Mouse (Mus musculus): ENCODE data around the gene Gtf3c6. TPM values are rescaled to one million over a fixed set of nuclear protein-coding genes. Genes with fewer than 3 reads are reported as not detected.
A peak's percentile ranks its signal among the peaks of the same experiment; 100 is the strongest.

Gtf3c6 gene
- polyA plus RNA-seq, 1 experiment: 36.4 TPM

DNA sequence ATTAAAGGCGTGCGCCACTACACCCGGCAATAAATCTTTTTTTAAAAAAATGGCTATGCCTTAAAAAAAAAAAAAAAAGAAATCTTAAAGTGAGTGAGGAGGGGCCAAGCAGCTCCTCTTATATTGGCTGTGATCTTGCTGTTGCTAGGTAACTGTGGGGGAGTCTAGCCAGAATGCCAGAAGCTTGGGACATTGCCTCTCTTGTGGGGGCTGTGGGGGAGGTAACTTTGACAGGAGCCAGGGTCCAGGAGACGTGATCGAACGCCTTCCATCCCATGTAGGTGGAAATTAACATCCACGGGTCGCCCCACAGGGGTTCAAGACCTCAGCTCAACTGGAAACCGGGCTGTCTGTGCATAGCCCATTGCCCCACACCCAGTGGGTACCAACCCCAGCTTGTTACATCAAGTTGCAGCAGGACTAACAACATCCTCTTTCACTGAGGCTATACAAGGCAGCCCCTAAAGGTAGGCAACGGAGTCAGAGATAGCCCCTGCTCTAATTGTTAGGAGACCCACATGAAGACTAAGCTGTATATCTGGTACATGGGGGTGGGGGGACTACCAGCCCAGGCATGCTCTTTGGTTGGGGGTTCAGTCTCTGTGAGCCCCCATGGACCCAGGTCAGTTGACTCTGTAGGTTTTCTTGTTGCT lies 26.4 kb upstream of the Gtf3c6 start:
- no peak overlapping the region for H3K4me3 ChIP-seq (ENCODE audit: insufficient read depth, low read length)
- peaks cover 2% of the 10 kb centered on the region; the same call in 1 of the 2 replicates for H3K4me1 ChIP-seq (ENCODE audit: control insufficient read depth, insufficient read depth, low read length)
- H3K27ac ChIP-seq (ENCODE audit: insufficient read depth, low read depth, low read length): no peak overlapping the region
- TF ChIP-seq POLR2A (IDR thresholded peaks at IDR 0.05; ENCODE audit: borderline replicate concordance, low read depth, low read length) (no peak), CTCF (IDR thresholded peaks at IDR 0.05; ENCODE audit: low read depth, low read length) (no peak)

- TF ChIP-seq POLR2A (IDR thresholded peaks at IDR 0.05; ENCODE audit: borderline replicate concordance, low read depth, low read length) (no peak), CTCF (IDR thresholded peaks at IDR 0.05; ENCODE audit: low read depth, low read length) (no peak)
- H3K4me1 ChIP-seq (ENCODE audit: control insufficient read depth, insufficient read depth, low read length): peaks cover 2% of the 10 kb centered on the region; the same call in 1 of the 2 replicates
- H3K27ac ChIP-seq (ENCODE audit: insufficient read depth, low read depth, low read length): no peak overlapping the region
- no peak overlapping the region for H3K4me3 ChIP-seq (ENCODE audit: insufficient read depth, low read length)
Measured at GRCm38 (mm10) chr10:40283636-40284035, 25.7 kb upstream of the Gtf3c6 start.

DNA sequence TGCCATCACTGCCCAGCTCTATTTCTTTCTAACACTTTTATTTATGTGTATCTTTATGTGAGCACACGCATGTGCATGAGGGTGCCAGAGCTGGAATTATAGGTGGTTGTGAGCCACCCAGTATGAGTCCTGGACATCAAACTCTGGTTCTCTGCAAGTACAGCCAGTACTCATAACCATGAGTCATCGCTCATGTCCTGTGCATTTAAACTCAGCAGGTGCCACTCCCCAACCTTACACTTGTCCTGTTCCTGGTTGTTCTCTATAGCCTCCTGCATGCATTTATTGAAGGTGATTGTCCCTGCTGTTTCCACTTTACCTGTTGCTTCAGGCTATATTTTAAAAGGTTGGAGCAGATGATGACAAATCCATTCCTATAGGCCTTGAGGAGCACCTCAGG lies 23.7 kb upstream of the Gtf3c6 start:
- H3K27ac ChIP-seq (ENCODE audit: insufficient read depth, low read depth, low read length): no peak overlapping the region
- TF ChIP-seq CTCF (IDR thresholded peaks at IDR 0.05; ENCODE audit: low read depth, low read length): no peak
- TF ChIP-seq POLR2A (IDR thresholded peaks at IDR 0.05; ENCODE audit: borderline replicate concordance, low read depth, low read length): no peak
- peaks cover 7% of the 10 kb centered on the region for H3K4me1 ChIP-seq (ENCODE audit: control insufficient read depth, insufficient read depth, low read length)
- H3K4me3 ChIP-seq (ENCODE audit: insufficient read depth, low read length): no peak overlapping the region

DNA sequence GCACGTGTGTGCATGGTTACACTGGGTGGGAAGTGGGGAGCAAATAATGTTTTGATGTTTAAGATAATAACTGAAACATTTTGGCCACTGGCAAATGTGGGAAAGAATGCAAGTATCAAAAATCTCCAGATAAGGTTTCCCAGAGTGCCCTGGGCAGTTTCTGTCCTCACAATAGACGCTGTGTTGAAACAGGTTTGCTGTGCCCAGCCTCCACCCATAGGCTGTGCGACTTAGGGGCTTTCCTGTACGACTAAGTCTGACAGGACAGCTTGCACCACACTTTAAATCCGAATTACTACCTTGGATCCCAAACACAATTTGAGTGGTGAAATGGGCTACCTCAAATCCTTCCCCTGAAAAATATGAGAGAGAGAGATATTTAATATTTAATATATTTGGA lies 20.4 kb upstream of the Gtf3c6 start:
- TF ChIP-seq POLR2A (IDR thresholded peaks at IDR 0.05; ENCODE audit: borderline replicate concordance, low read depth, low read length): no peak
- TF ChIP-seq CTCF (IDR thresholded peaks at IDR 0.05; ENCODE audit: low read depth, low read length): no peak
- Histone ChIP-seq H3K4me3 (ENCODE audit: insufficient read depth, low read length) (no peak overlapping the region), H3K27ac (ENCODE audit: insufficient read depth, low read depth, low read length) (no peak overlapping the region), H3K4me1 (ENCODE audit: control insufficient read depth, insufficient read depth, low read length) (peaks cover 17% of the 10 kb centered on the region)

- H3K4me1 ChIP-seq (ENCODE audit: control insufficient read depth, insufficient read depth, low read length): peaks cover 17% of the 10 kb centered on the region
- TF ChIP-seq CTCF (IDR thresholded peaks at IDR 0.05; ENCODE audit: low read depth, low read length) (no peak), POLR2A (IDR thresholded peaks at IDR 0.05; ENCODE audit: borderline replicate concordance, low read depth, low read length) (no peak)
- peak overlapping the region; percentile 51 for H3K4me3 ChIP-seq (ENCODE audit: insufficient read depth, low read length)
- peak overlapping the region; percentile 73 for H3K27ac ChIP-seq (ENCODE audit: insufficient read depth, low read depth, low read length)
Measured at GRCm38 (mm10) chr10:40275991-40276390, 18.1 kb upstream of the Gtf3c6 start.

GRCm38 (mm10) chr10:40273938-40274337 lies 16.0 kb upstream of the Gtf3c6 start:
- Histone ChIP-seq H3K4me3 (ENCODE audit: insufficient read depth, low read length) (no peak overlapping the region), H3K27ac (ENCODE audit: insufficient read depth, low read depth, low read length) (no peak overlapping the region), H3K4me1 (ENCODE audit: control insufficient read depth, insufficient read depth, low read length) (peaks cover 17% of the 10 kb centered on the region)
- TF ChIP-seq POLR2A (IDR thresholded peaks at IDR 0.05; ENCODE audit: borderline replicate concordance, low read depth, low read length): no peak
- TF ChIP-seq CTCF (IDR thresholded peaks at IDR 0.05; ENCODE audit: low read depth, low read length): no peak

GRCm38 (mm10) chr10:40271216-40271615 lies 13.3 kb upstream of the Gtf3c6 start:
- peaks cover 10% of the 10 kb centered on the region for H3K4me1 ChIP-seq (ENCODE audit: control insufficient read depth, insufficient read depth, low read length)
- no peak overlapping the region for H3K4me3 ChIP-seq (ENCODE audit: insufficient read depth, low read length)
- TF ChIP-seq POLR2A (IDR thresholded peaks at IDR 0.05; ENCODE audit: borderline replicate concordance, low read depth, low read length): no peak
- TF ChIP-seq CTCF (IDR thresholded peaks at IDR 0.05; ENCODE audit: low read depth, low read length): no peak
- H3K27ac ChIP-seq (ENCODE audit: insufficient read depth, low read depth, low read length): no peak overlapping the region

DNA sequence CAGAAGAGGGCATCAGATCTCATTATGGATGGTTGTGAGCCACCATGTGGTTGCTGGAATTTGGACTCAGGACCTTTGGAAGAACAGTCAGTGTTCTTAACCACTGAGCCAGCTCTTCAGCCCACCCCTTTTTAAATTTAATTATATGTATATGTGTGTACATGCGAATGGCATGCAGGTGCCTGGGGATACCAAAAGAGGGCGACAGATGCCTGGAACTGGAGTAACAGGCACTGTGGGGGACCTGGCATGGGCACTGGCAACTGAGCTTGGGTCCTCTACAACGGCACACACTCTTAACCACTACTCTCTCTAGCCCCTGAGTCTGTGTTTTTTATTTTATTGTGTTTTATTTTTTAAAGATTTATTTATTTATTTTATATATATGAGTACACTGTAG lies 7.0 kb upstream of the Gtf3c6 start:
- Histone ChIP-seq H3K4me3 (ENCODE audit: insufficient read depth, low read length) (no peak overlapping the region), H3K4me1 (ENCODE audit: control insufficient read depth, insufficient read depth, low read length) (peaks cover 6% of the 10 kb centered on the region; the same call in 1 of the 2 replicates), H3K27ac (ENCODE audit: insufficient read depth, low read depth, low read length) (no peak overlapping the region)
- no peak for TF ChIP-seq CTCF (IDR thresholded peaks at IDR 0.05; ENCODE audit: low read depth, low read length)
- no peak for TF ChIP-seq POLR2A (IDR thresholded peaks at IDR 0.05; ENCODE audit: borderline replicate concordance, low read depth, low read length)

GRCm38 (mm10) chr10:40263691-40264090 lies 5.8 kb upstream of the Gtf3c6 start:
- TF ChIP-seq CTCF (IDR thresholded peaks at IDR 0.05; ENCODE audit: low read depth, low read length): no peak
- no peak for TF ChIP-seq POLR2A (IDR thresholded peaks at IDR 0.05; ENCODE audit: borderline replicate concordance, low read depth, low read length)
- H3K4me3 ChIP-seq (ENCODE audit: insufficient read depth, low read length): no peak overlapping the region
- peaks cover 6% of the 10 kb centered on the region; the same call in 1 of the 2 replicates for H3K4me1 ChIP-seq (ENCODE audit: control insufficient read depth, insufficient read depth, low read length)
- H3K27ac ChIP-seq (ENCODE audit: insufficient read depth, low read depth, low read length): no peak overlapping the region

DNA sequence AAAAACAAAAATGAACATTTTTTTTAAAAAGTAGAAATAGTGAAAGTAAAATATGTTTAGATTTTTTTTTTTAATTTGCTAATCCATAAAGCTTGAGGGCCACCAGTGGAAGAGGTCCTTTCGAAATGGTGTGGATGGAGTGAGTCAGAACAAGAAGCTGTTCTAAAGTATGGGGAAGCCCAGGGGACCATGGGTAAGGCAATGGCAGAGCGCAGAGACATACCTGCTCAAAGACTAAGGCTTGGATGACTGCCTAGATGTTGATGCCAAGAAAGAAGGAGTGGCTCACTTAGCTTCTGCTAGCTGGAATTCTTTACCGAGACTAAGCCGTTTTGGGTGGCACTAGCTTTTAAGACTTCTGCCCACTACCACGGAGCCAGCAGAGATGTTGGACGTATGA lies 4.3 kb upstream of the Gtf3c6 start:
- Histone ChIP-seq H3K4me3 (ENCODE audit: insufficient read depth, low read length) (no peak overlapping the region), H3K27ac (ENCODE audit: insufficient read depth, low read depth, low read length) (no peak overlapping the region), H3K4me1 (ENCODE audit: control insufficient read depth, insufficient read depth, low read length) (peaks cover 8% of the 10 kb centered on the region; the same call in 1 of the 2 replicates)
- no peak for TF ChIP-seq CTCF (IDR thresholded peaks at IDR 0.05; ENCODE audit: low read depth, low read length)
- TF ChIP-seq POLR2A (IDR thresholded peaks at IDR 0.05; ENCODE audit: borderline replicate concordance, low read depth, low read length): no peak

Data from bone marrow macrophage, adult 2 months (primary cell).